Mouse (Mus musculus) intestine, postnatal 0 days (tissue): ENCODE results near the gene Itgb1bp1. TPM values are rescaled to one million over a fixed set of nuclear protein-coding genes. Genes with fewer than 3 reads are reported as not detected.

Experiments used
- ATAC-seq: fragments of 200-750 bp; cut with Nextera tagmentation; 2 replicates; pipeline ENCODE4 v1.8.0; 2017; ENCODE audit warnings: mild to moderate bottlenecking, moderate TSS enrichment, moderate library complexity
- H3K27ac ChIP-seq: fragments of 300-500 bp; sonication (generic); 2 replicates; pipeline ENCODE4 v1.5.1; 2014; ENCODE audit warnings: mild to moderate bottlenecking, low read depth, low read length, moderate library complexity
- H3K27me3 ChIP-seq: fragments of 300-500 bp; sonication (generic); replicated peaks from 2 replicates; pipeline ENCODE4 v1.6.1; 2014; ENCODE audit warnings: low read length, mixed read lengths; ENCODE audit not compliant: control insufficient read depth, insufficient read depth
- H3K36me3 ChIP-seq: fragments of 300-500 bp; sonication (generic); 2 replicates; pipeline ENCODE4 v1.6.1; 2014; ENCODE audit warnings: mild to moderate bottlenecking, moderate library complexity; ENCODE audit not compliant: control insufficient read depth, insufficient read depth
- H3K4me1 ChIP-seq: fragments of 300-500 bp; sonication (generic); replicated peaks from 2 replicates; pipeline ENCODE4 v1.6.1; 2014; ENCODE audit warnings: antibody characterized with exemption, low read length, mixed read lengths; ENCODE audit not compliant: control insufficient read depth, insufficient read depth
- H3K4me2 ChIP-seq: fragments of 300-500 bp; sonication (generic); replicated peaks from 2 replicates; pipeline ENCODE4 v1.6.1; 2014; ENCODE audit warnings: low read depth, mild to moderate bottlenecking, moderate library complexity
- H3K4me3 ChIP-seq: fragments of 300-500 bp; sonication (generic); 2 replicates; pipeline ENCODE4 v1.5.1; 2014; ENCODE audit warnings: low read depth, low read length
- H3K9ac ChIP-seq: fragments of 300-500 bp; sonication (generic); 2 replicates; pipeline ENCODE4 v1.6.1; 2014; ENCODE audit warnings: mild to moderate bottlenecking, low read depth, low read length
- H3K9me3 ChIP-seq: fragments of 300-500 bp; sonication (generic); 2 replicates; pipeline ENCODE4 v1.6.1; 2016; ENCODE audit warnings: mixed run types; ENCODE audit not compliant: control insufficient read depth
- CTCF ChIP-seq: sonication (generic); IDR thresholded peaks from 2 replicates; pipeline ENCODE4 v1.5.1; 2016; ENCODE audit warnings: low read depth, mild to moderate bottlenecking, control low read depth, antibody characterized with exemption, moderate library complexity
- WGBS: fragments of 180-500 bp; shearing (Covaris S2); extraction: QIAGEN DNeasy Blood & Tissue Kit; methylation state at CpG from one replicate; pipeline ENCODE4 v1.1.7; 2014; 5-methylcytosine and 5-hydroxymethylcytosine counted together
- polyA plus RNA-seq: library from polyadenylated mRNA; unstranded; fragments of >200 nt; fragmentation: Nextera tagmentation; extraction: Ambion mirVana; gene quantifications from 2 replicates; pipeline ENCODE4 v1.2.1, GENCODE M21; 2015

The Itgb1bp1 gene
- 31.1 and 34.4 TPM in 2 replicates for polyA plus RNA-seq

- Histone ChIP-seq H3K4me3 (peak within 1 kb of the TSS; percentile 78), H3K9ac (peak within 1 kb of the TSS; percentile 78), H3K4me2 (peak within 1 kb of the TSS; percentile 83), H3K9me3 (no peaks in the 10 kb centered on the region), H3K27me3 (no peaks in the 10 kb centered on the region), H3K4me1 (0 out of 2 replicates have a peak, but pooled peaks cover 5% of the 10 kb centered on the region), H3K27ac (peak within 1 kb of the TSS; percentile 81), H3K36me3 (peaks cover 4% of the 10 kb centered on the region; the same call in 1 of the 2 replicates)
- ATAC-seq, result peak; percentile 96
- TF ChIP-seq CTCF, result no peak
- under 1% methylated on average over 28 of the region's 28 CpGs for WGBS
These were observed at the start of gene Itgb1bp1 for GRCm38 (mm10) chr12:21286243-21286622. Gene Itgb1bp1, minus strand, starts transcription at chr12:21286284.

- Histone ChIP-seq H3K4me1 (no peaks in the 10 kb centered on the region), H3K9ac (no peak overlapping the region), H3K4me2 (no peak overlapping the region), H3K27ac (no peak overlapping the region), H3K4me3 (no peak overlapping the region), H3K36me3 (peaks cover 54% of the 10 kb centered on the region), H3K27me3 (no peaks in the 10 kb centered on the region), H3K9me3 (no peaks in the 10 kb centered on the region)
- TF ChIP-seq CTCF, result no peak
- WGBS, result 74% methylated on average over 7 of the region's 7 CpGs
- no peak for ATAC-seq
These were observed 49.8 kb upstream of the Itgb1bp1 start for GRCm38 (mm10) chr12:21335869-21336268.

GRCm38 (mm10) chr12:21333766-21334165 is 47.7 kb upstream of the Itgb1bp1 start:
- H3K36me3 ChIP-seq, result peaks cover 53% of the 10 kb centered on the region
- H3K27me3 ChIP-seq, result no peaks in the 10 kb centered on the region
- no peak overlapping the region for H3K4me3 ChIP-seq
- H3K4me1 ChIP-seq, result no peaks in the 10 kb centered on the region
- no peak overlapping the region for H3K4me2 ChIP-seq
- no peaks in the 10 kb centered on the region for H3K9me3 ChIP-seq
- H3K27ac ChIP-seq, result no peak overlapping the region
- TF ChIP-seq CTCF, result no peak
- ATAC-seq, result no peak
- H3K9ac ChIP-seq, result no peak overlapping the region
- 86% methylated on average over 5 of the region's 5 CpGs for WGBS

- Histone ChIP-seq H3K9me3 (no peaks in the 10 kb centered on the region), H3K4me1 (no peaks in the 10 kb centered on the region), H3K36me3 (peaks cover 60% of the 10 kb centered on the region), H3K27ac (no peak overlapping the region), H3K9ac (no peak overlapping the region), H3K4me2 (no peak overlapping the region), H3K27me3 (no peaks in the 10 kb centered on the region), H3K4me3 (no peak overlapping the region)
- TF ChIP-seq CTCF, result no peak
- 92% methylated on average over 7 of the region's 7 CpGs for WGBS
- no peak for ATAC-seq
These were observed 46.9 kb upstream of the Itgb1bp1 start for GRCm38 (mm10) chr12:21333021-21333420.

GRCm38 (mm10) chr12:21331711-21332110 is 45.6 kb upstream of the Itgb1bp1 start:
- H3K4me3 ChIP-seq, result no peak overlapping the region
- H3K4me1 ChIP-seq, result no peaks in the 10 kb centered on the region
- no peak for TF ChIP-seq CTCF
- no peaks in the 10 kb centered on the region for H3K9me3 ChIP-seq
- peaks cover 71% of the 10 kb centered on the region for H3K36me3 ChIP-seq
- H3K27me3 ChIP-seq, result no peaks in the 10 kb centered on the region
- no peak overlapping the region for H3K4me2 ChIP-seq
- H3K9ac ChIP-seq, result no peak overlapping the region
- ATAC-seq, result no peak
- no peak overlapping the region for H3K27ac ChIP-seq
- 85% methylated on average over 6 of the region's 6 CpGs for WGBS

GRCm38 (mm10) chr12:21330961-21331576 is 45.0 kb upstream of the Itgb1bp1 start:
- no peak overlapping the region for H3K4me3 ChIP-seq
- peaks cover 68% of the 10 kb centered on the region for H3K36me3 ChIP-seq
- H3K27ac ChIP-seq, result no peak overlapping the region
- H3K4me2 ChIP-seq, result no peak overlapping the region
- 81% methylated on average over 10 of the region's 10 CpGs for WGBS
- ATAC-seq, result no peak
- no peaks in the 10 kb centered on the region for H3K4me1 ChIP-seq
- TF ChIP-seq CTCF, result peak; percentile 20
- H3K9me3 ChIP-seq, result no peaks in the 10 kb centered on the region
- no peaks in the 10 kb centered on the region for H3K27me3 ChIP-seq
- no peak overlapping the region for H3K9ac ChIP-seq
